Mouse (Mus musculus) bone marrow, adult 2 months (tissue): ENCODE measurements around the gene Rcc1l. TPM values are rescaled to one million over a fixed set of nuclear protein-coding genes. Genes with fewer than 3 reads are reported as not detected.

Experiments used
- H3K27ac ChIP-seq: fragments of 200-500 bp; 2 replicates; pipeline ENCODE4 v1.5.1; 2012; ENCODE audit warnings: low read depth, mild to moderate bottlenecking, control low read depth, inconsistent platforms, low read length; ENCODE audit not compliant: control insufficient read depth, poor library complexity, insufficient read depth
- H3K4me1 ChIP-seq: fragments of 200-500 bp; 2 replicates; pipeline ENCODE4 v1.6.1; 2011; ENCODE audit warnings: low read length; ENCODE audit not compliant: control insufficient read depth, insufficient read depth
- H3K4me3 ChIP-seq: fragments of 200-500 bp; replicated peaks from 2 replicates; pipeline ENCODE3; 2011; ENCODE audit warnings: mild to moderate bottlenecking, low read depth, low read length, control low read depth; ENCODE audit not compliant: control insufficient read depth
- CTCF ChIP-seq: fragments of 200-500 bp; IDR thresholded peaks from 2 replicates; pipeline ENCODE4 v1.5.1; 2011; ENCODE audit warnings: low read length, control low read depth; ENCODE audit not compliant: control insufficient read depth, insufficient read depth
- POLR2A ChIP-seq: fragments of 200-500 bp; IDR thresholded peaks from 2 replicates; pipeline ENCODE4 v1.6.1; 2011; ENCODE audit warnings: low read depth, mild to moderate bottlenecking, control low read depth, low read length, borderline replicate concordance; ENCODE audit not compliant: control insufficient read depth
- WGBS: fragments of 180-500 bp; shearing (Covaris S2); methylation state at CpG from one replicate; pipeline ENCODE4 v1.1.7; 2018; 5-methylcytosine and 5-hydroxymethylcytosine counted together
- polyA plus RNA-seq: library from polyadenylated mRNA; stranded (reverse); fragments of >200 nt; gene quantifications from 2 replicates; pipeline ENCODE4 v1.2.4, GENCODE M21; 2011; ENCODE audit warnings: low replicate concordance; ENCODE audit not compliant: missing spikeins, insufficient read depth, insufficient read length

Rcc1l gene
- polyA plus RNA-seq, 1 experiment, result 12.5 TPM

GRCm38 (mm10) chr5:134118798-134119407, 57.7 kb downstream of the Rcc1l start:
- no peak overlapping the region for H3K27ac ChIP-seq
- TF ChIP-seq CTCF (no peak), POLR2A (no peak)
- H3K4me3 ChIP-seq, result no peak overlapping the region
- 91% methylated on average over 15 of the region's 15 CpGs for WGBS
- peaks cover 4% of the 10 kb centered on the region; the same call in 1 of the 2 replicates for H3K4me1 ChIP-seq

GRCm38 (mm10) chr5:134115639-134116259, 60.8 kb downstream of the Rcc1l start:
- Histone ChIP-seq H3K4me3 (no peak overlapping the region), H3K4me1 (peaks cover 4% of the 10 kb centered on the region; the same call in 1 of the 2 replicates), H3K27ac (no peak overlapping the region)
- WGBS, result 53% methylated on average over 7 of the region's 7 CpGs
- TF ChIP-seq POLR2A (no peak), CTCF (no peak)

DNA sequence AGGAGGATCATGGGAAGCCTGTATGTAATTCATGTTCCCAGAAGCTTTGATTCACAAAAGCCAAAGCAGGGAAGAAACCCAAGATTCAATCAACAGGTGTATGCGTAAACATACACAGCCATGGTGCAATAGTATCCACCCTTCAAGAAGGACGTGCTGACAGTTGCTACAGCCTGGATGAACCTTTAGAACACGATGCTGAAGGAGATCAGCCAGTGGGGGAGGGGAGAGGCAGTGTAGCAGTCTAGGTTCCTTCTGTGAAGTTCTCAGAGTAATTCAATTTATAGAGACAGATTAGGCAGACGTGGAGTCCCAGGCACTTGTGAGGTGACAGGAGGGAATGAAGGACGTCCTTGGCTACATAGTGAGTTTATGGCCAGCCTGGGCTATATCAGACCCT, 61.6 kb downstream of the Rcc1l start:
- Histone ChIP-seq H3K4me1 (peaks cover 4% of the 10 kb centered on the region; the same call in 1 of the 2 replicates), H3K4me3 (no peak overlapping the region), H3K27ac (no peak overlapping the region)
- TF ChIP-seq CTCF (no peak), POLR2A (no peak)
- WGBS, result 69% methylated on average over 5 of the region's 5 CpGs

DNA sequence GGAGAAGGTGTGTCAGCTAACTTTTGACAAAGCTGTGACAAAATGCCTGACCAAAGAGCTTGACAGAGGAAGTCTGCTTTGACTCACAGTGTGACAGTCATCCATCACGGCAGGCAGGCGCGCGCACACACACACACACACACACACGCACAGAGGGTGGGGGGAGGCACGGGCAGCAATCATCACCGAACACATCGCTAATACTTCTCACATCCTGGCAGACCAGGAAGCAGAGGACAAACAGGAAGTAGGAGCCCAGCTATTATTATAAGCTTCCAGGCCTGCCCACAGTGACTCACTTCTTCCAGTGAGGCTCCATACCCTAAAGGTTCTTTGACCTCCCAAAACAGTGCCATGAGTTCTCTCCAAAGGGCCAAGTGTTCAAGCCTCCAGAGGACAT, 70.7 kb downstream of the Rcc1l start:
- H3K4me1 ChIP-seq, result no peaks in the 10 kb centered on the region; the same call in 1 of the 2 replicates
- WGBS, result 79% methylated on average over 8 of the region's 8 CpGs
- H3K27ac ChIP-seq, result no peak overlapping the region; the same call in 1 of the 2 replicates
- TF ChIP-seq POLR2A (no peak), CTCF (no peak)
- H3K4me3 ChIP-seq, result no peak overlapping the region

- TF ChIP-seq CTCF (no peak), POLR2A (no peak)
- H3K4me3 ChIP-seq, result no peak overlapping the region
- no peaks in the 10 kb centered on the region; the same call in 1 of the 2 replicates for H3K4me1 ChIP-seq
- H3K27ac ChIP-seq, result no peak overlapping the region
- WGBS, result 46% methylated on average over 6 of the region's 6 CpGs
These were observed 73.9 kb downstream of the Rcc1l start for GRCm38 (mm10) chr5:134102720-134103119.

GRCm38 (mm10) chr5:134101883-134102282, 74.7 kb downstream of the Rcc1l start:
- 81% methylated on average over 5 of the region's 5 CpGs for WGBS
- TF ChIP-seq CTCF (no peak), POLR2A (no peak)
- Histone ChIP-seq H3K4me1 (no peaks in the 10 kb centered on the region; the same call in 1 of the 2 replicates), H3K4me3 (no peak overlapping the region), H3K27ac (no peak overlapping the region)

- 87% methylated on average over 5 of the region's 5 CpGs for WGBS
- Histone ChIP-seq H3K4me3 (no peak overlapping the region), H3K27ac (no peak overlapping the region), H3K4me1 (no peaks in the 10 kb centered on the region; the same call in 1 of the 2 replicates)
- TF ChIP-seq POLR2A (no peak), CTCF (no peak)
These were observed 75.3 kb downstream of the Rcc1l start for GRCm38 (mm10) chr5:134101322-134101721.

DNA sequence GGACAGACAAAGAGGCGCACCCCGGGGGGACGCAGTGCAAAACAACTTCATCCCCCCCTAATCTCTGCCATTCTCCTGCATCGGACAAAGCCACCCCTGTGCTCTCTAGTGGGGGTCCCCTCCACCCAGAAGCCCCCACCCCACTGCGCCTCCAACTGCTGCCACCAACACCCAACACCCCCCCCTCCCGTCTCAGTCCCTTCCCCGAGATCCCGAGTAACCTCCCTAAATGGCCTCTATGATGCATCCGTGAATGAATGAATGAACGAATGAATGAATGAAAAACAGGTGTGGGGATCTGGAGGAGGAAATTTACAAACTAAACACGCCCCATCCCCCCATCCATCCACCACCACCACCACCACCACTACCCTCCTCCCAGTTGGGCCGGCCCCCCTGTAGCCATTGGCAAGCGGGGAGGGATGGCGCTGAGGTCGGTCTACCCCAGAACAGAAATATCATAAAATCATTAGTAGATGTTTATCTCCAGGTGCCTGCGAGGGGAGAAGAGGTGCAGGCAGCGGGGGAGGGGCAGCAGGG, 76.3 kb downstream of the Rcc1l start:
- 15% methylated on average over 17 of the region's 17 CpGs for whole genome bisulfite sequencing
- Histone ChIP-seq H3K4me1 (no peaks in the 10 kb centered on the region), H3K27ac (no peak overlapping the region), H3K4me3 (no peak overlapping the region)
- TF ChIP-seq POLR2A, result no peak
- no peak for TF ChIP-seq CTCF
